Mouse (Mus musculus): ENCODE measurements around the gene Ttc16. TPM values are rescaled to one million over a fixed set of nuclear protein-coding genes. Genes with fewer than 3 reads are reported as not detected.
A peak's percentile ranks its signal among the peaks of the same experiment; 100 is the strongest.

The Ttc16 gene
- polyA plus RNA-seq, 1 experiment from 2014 or later, result 0.50 TPM

DNA sequence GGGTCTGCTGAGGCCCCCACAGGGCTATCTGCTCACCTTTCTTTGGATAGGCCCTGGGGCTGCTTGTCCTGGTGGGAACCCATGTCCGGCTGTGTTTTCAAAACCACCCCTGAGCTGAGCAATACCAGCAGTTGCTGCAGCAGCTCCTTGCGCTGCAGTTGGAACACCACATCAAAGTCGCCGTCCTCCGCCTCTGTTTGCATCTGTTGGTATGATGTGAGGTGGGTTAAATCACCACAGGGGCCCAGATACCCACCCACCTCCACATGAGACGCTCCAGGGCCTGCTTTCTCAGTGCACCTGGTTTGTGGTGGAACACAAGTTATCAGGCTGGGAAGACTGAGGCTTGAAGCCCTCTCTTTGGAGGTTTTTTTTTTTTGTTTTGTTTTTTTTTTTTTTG is 2.6 kb upstream of the Ttc16 start:
- no peak for ATAC-seq (ENCODE audit: low FRiP score)
- 0 out of 2 replicates have a peak, but pooled peaks cover 4% of the 10 kb centered on the region for H3K27me3 ChIP-seq (replicated peaks)
- no peak overlapping the region for H3K4me2 ChIP-seq
- H3K27ac ChIP-seq (replicated peaks), result no peak overlapping the region
- peaks cover 18% of the 10 kb centered on the region for H3K4me1 ChIP-seq
- no peak overlapping the region for H3K9ac ChIP-seq (replicated peaks)
- 91% methylated on average over 6 of the region's 6 CpGs for WGBS
- H3K9me3 ChIP-seq (replicated peaks), result no peaks in the 10 kb centered on the region
- no peaks in the 10 kb centered on the region for H3K36me3 ChIP-seq
- no peak overlapping the region for H3K4me3 ChIP-seq (replicated peaks)

DNA sequence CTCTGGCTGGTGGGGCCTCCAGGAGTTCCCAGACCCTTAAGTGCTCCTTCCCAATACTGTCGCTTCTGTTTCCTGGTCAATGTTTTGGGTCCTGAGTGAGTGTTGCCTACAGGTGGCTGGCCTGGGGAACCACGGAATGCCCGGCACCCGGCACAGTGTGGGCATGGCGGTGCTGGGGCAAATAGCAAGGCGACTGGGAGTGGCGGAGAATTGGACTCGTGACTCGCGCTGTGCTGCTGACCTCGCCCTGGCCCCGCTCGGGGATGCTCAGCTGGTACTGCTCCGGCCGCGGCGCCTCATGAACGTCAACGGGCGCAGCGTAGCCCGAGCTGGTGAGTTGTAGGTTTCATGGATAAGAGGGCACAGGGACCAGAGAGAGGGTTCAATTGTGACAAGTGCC is 759 bp upstream of the Ttc16 start:
- Histone ChIP-seq H3K4me3 (replicated peaks) (peak overlapping the region; percentile 71), H3K9ac (replicated peaks) (peak overlapping the region; percentile 52), H3K4me2 (peak overlapping the region; percentile 68), H3K27ac (replicated peaks) (no peak overlapping the region), H3K36me3 (no peaks in the 10 kb centered on the region), H3K9me3 (replicated peaks) (no peaks in the 10 kb centered on the region), H3K27me3 (replicated peaks) (0 out of 2 replicates have a peak, but pooled peaks cover 4% of the 10 kb centered on the region), H3K4me1 (peaks cover 18% of the 10 kb centered on the region)
- 20% methylated on average over 22 of the region's 22 CpGs for WGBS
- ATAC-seq (ENCODE audit: low FRiP score), result no peak

DNA sequence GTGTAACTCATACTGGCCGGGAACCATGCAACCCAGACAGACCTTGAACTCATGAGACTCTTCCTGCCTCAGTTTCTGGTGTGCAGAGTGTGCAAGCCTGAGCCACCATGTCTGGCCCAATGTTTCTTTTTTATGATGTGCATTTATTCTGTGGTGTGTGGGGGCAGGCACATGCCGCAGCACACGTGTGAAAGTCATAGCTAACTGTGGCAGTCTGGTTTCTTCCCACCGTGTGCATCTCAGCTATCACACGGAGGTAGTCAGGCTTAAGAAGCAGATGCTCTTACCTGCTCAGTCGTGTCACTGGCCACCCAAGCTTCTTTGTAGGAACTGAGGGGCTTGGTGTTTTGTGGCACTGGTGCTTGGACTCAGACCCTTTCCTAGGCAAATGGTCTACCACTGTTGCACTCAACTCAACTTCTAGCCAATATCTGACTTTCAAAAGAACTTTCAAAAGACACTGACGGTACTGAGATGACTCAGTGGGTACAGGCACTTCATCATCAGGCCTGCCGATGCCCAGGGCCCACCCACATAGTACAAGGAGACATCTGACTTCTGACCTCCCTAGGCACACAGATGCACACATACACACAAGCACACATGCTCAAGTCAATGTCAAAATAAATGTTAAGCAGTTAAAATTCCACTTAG is 2.7 kb downstream of the Ttc16 start:
- no peak overlapping the region for H3K4me2 ChIP-seq
- WGBS, result 88% methylated on average over 8 of the region's 8 CpGs
- no peak overlapping the region for H3K9ac ChIP-seq (replicated peaks)
- no peaks in the 10 kb centered on the region for H3K9me3 ChIP-seq (replicated peaks)
- H3K4me1 ChIP-seq, result peaks cover 20% of the 10 kb centered on the region
- H3K27me3 ChIP-seq (replicated peaks), result 0 out of 2 replicates have a peak, but pooled peaks cover 4% of the 10 kb centered on the region
- H3K27ac ChIP-seq (replicated peaks), result no peak overlapping the region
- H3K4me3 ChIP-seq (replicated peaks), result no peak overlapping the region
- ATAC-seq (ENCODE audit: low FRiP score), result no peak
- no peaks in the 10 kb centered on the region for H3K36me3 ChIP-seq

DNA sequence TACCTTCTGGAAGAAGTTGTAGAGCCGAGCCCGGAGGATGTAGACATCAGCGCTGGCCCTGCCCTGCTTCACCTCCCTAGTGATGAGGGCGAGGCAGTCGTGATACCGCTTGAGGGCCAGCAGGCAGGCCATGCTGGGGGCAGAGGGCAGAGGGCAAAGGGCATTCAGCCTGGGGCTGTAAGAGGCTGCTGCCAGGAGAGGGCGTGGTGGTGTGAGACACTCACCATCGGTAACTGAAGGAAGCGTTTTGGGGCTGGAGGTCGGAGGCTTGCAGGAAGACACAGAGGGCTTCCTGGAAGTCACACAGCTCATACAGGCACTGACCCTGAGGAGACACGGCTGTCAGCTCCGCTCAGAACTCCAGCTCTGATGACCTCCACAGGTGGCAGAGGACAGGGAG is 3.5 kb downstream of the Ttc16 start:
- no peak for ATAC-seq (ENCODE audit: low FRiP score)
- Histone ChIP-seq H3K4me2 (no peak overlapping the region), H3K27ac (replicated peaks) (no peak overlapping the region), H3K27me3 (replicated peaks) (0 out of 2 replicates have a peak, but pooled peaks cover 4% of the 10 kb centered on the region), H3K4me1 (peaks cover 20% of the 10 kb centered on the region), H3K4me3 (replicated peaks) (no peak overlapping the region), H3K9ac (replicated peaks) (no peak overlapping the region), H3K36me3 (no peaks in the 10 kb centered on the region), H3K9me3 (replicated peaks) (no peaks in the 10 kb centered on the region)
- 33% methylated on average over 12 of the region's 12 CpGs for WGBS

DNA sequence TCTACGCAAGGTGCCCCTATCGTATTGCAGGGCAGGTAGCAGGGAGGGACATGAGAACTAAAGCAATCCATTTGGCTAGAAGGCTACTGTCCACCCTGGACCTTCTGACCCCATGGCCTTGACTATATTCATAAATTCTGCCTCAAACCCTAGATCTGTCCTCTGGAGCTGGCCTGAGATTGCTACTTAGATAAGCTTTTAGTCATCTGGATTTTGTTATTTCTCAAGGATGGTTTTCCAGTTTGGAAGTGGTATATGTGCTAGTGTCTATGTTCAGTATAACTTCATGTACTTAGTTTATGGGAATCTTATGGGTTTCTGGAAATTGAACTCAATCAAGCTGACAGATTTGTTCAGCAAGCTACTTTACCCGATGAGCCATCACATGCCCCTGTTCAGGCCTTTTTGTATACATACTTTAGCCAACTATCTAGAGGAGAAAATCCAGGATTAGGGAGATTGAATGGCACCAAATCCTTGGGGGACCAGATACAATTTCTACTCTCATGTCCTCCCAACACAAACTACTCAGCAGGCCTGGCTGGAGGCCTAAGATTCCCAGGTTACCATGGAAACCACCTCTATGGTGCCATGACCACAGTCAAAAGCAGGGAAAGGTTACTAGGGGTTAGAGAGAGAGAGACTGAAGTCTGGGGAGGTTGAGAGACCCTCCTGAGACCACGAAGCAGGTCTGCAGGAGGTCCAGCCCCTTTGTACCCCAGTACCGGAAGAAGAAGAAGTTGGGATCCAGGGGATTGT is 5.9 kb downstream of the Ttc16 start:
- ATAC-seq (ENCODE audit: low FRiP score), result no peak
- H3K4me2 ChIP-seq, result no peak overlapping the region
- H3K4me1 ChIP-seq, result 0 out of 2 replicates have a peak, but pooled peaks cover 2% of the 10 kb centered on the region
- H3K36me3 ChIP-seq, result no peaks in the 10 kb centered on the region
- no peak overlapping the region for H3K27ac ChIP-seq (replicated peaks)
- H3K9me3 ChIP-seq (replicated peaks), result no peaks in the 10 kb centered on the region
- no peak overlapping the region for H3K9ac ChIP-seq (replicated peaks)
- WGBS, result 75% methylated on average over 5 of the region's 5 CpGs
- H3K27me3 ChIP-seq (replicated peaks), result no peaks in the 10 kb centered on the region
- H3K4me3 ChIP-seq (replicated peaks), result no peak overlapping the region

DNA sequence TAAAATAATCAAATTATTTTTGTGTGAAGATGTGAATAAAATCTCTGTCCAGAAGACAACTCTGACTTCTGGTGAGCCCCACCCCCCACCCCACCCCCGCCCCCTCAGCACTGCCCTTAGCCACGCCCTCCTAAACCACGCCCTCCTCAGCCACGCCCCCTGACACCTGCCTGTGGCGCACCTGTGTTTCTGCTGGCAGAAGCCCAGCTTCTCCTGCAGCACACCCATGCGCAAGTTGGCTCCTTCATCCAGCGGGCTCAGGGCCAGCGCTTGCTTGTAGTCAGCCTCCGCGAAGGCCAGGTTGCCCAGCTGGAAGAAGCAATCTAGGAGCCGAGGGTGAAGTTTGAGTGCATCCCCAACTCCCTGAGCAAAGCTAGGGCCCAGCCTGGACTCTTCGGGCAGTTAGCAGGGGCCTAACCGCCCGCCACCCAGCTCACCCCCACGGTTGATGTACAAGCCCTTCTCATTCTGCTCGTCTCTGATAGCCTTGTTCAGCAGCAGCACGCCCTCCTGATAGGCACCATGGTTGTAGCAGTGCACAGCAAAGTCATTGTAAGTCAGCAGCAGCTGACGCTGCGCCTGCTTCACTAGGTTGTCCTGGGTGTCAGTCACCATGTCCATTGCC is 6.7 kb downstream of the Ttc16 start:
- no peak for ATAC-seq (ENCODE audit: low FRiP score)
- WGBS, result 61% methylated on average over 19 of the region's 19 CpGs
- Histone ChIP-seq H3K4me1 (0 out of 2 replicates have a peak, but pooled peaks cover 2% of the 10 kb centered on the region), H3K9me3 (replicated peaks) (no peaks in the 10 kb centered on the region), H3K9ac (replicated peaks) (no peak overlapping the region), H3K27me3 (replicated peaks) (no peaks in the 10 kb centered on the region), H3K27ac (replicated peaks) (no peak overlapping the region), H3K4me3 (replicated peaks) (no peak overlapping the region), H3K4me2 (no peak overlapping the region), H3K36me3 (no peaks in the 10 kb centered on the region)

DNA sequence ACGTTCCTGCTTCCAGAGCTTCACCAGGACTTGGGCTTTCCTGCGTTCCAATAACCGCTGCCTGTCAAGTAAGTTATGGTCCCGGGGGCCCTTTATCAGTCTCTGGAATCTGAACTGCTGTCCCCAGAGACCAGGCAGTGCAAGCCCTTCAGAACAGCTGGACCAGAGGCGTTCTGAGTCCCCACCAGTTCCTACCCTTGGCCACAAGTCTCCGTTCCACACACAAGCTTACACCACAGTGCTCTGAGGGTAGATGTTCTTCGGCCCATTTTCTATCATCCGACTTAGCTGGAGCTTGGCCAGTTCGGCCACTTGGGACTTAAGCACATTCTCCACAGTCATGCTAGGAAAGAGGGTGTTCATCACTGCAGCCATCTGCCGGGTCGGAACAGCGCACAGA is 8.2 kb downstream of the Ttc16 start:
- H3K9me3 ChIP-seq (replicated peaks), result no peaks in the 10 kb centered on the region
- no peak overlapping the region for H3K27ac ChIP-seq (replicated peaks)
- ATAC-seq (ENCODE audit: low FRiP score), result no peak
- WGBS, result 73% methylated on average over 12 of the region's 12 CpGs
- H3K9ac ChIP-seq (replicated peaks), result no peak overlapping the region
- no peaks in the 10 kb centered on the region for H3K27me3 ChIP-seq (replicated peaks)
- H3K4me1 ChIP-seq, result 0 out of 2 replicates have a peak, but pooled peaks cover 2% of the 10 kb centered on the region
- H3K4me3 ChIP-seq (replicated peaks), result no peak overlapping the region
- H3K36me3 ChIP-seq, result peaks cover 13% of the 10 kb centered on the region
- H3K4me2 ChIP-seq, result no peak overlapping the region

DNA sequence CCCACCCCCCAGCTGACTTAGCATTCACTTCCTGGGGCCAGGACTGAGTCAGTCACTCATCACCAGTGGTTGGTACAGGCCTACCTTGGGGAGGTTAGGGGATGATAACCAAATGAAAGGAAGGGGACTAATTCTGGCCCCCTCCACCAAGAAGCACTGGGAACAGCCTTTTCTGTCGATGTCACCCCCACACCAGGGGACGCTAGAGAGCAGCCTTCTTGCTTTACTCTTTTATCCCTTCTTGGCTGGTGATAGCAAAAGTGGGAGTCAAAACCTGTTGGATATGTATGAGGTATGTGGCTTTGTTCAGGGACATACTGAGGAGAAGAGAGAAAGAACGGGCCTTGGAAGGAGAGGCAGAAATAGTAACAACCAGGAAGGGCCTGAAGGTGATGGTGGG is 12.1 kb downstream of the Ttc16 start:
- H3K9ac ChIP-seq (replicated peaks), result no peak overlapping the region

DNA sequence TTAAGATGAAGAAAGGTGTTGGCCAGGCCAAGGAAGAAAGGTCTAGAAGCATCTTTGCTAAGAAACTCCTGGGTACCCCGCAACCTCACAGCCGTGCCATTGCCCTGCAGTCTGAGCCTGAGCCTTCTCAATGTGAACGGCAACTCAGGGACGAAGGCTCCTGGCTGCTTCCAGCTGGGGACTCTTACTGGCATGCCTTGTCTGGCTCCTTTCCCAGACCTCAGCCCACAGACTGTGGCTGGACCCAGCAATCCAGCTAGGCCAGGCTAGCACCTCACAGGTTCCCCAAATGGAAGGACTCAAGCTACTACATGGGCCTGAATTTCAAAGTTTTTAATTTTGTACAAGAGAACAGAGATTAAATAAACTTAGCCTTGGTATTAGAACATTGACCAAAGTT is 13.6 kb downstream of the Ttc16 start:
- Histone ChIP-seq H3K36me3 (peaks cover 33% of the 10 kb centered on the region), H3K27ac (replicated peaks) (no peak overlapping the region), H3K9ac (replicated peaks) (no peak overlapping the region), H3K27me3 (replicated peaks) (no peaks in the 10 kb centered on the region), H3K9me3 (replicated peaks) (no peaks in the 10 kb centered on the region), H3K4me2 (no peak overlapping the region), H3K4me1 (peaks cover 15% of the 10 kb centered on the region), H3K4me3 (replicated peaks) (no peak overlapping the region)
- ATAC-seq (ENCODE audit: low FRiP score), result no peak
- 85% methylated on average over 4 of the region's 4 CpGs for WGBS

More for the DNA sequence above, 12.1 kb downstream of the Ttc16 start:
- WGBS, result 86% methylated on average over 3 of the region's 3 CpGs
- Histone ChIP-seq H3K9me3 (replicated peaks) (no peaks in the 10 kb centered on the region), H3K4me1 (peaks cover 8% of the 10 kb centered on the region), H3K27ac (replicated peaks) (no peak overlapping the region), H3K36me3 (peaks cover 33% of the 10 kb centered on the region), H3K4me3 (replicated peaks) (no peak overlapping the region), H3K4me2 (no peak overlapping the region), H3K27me3 (replicated peaks) (no peaks in the 10 kb centered on the region)
- ATAC-seq (ENCODE audit: low FRiP score), result no peak

DNA sequence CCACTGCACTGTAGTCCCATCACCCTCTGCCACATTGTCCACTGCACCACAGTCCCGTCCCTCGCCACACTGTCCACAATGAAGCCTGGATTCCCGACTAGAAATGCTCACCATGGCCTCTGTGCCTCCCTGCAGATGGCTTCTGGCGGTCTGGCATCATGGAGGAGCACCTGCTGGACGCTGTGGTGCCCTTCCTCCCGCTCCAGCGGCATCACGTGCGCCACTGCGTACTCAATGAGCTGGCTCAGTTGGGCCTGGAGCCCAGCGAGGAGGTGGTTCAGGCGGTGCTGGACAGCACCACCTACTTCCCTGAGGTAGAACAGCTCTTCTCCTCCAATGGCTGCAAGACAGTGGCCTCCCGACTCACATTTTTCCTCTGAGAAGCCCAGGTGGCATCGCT is 14.1 kb downstream of the Ttc16 start:
- peaks cover 33% of the 10 kb centered on the region for H3K36me3 ChIP-seq
- H3K9ac ChIP-seq (replicated peaks), result no peak overlapping the region
- H3K4me1 ChIP-seq, result peaks cover 19% of the 10 kb centered on the region
- H3K9me3 ChIP-seq (replicated peaks), result no peaks in the 10 kb centered on the region
- no peak overlapping the region for H3K4me2 ChIP-seq
- H3K4me3 ChIP-seq (replicated peaks), result no peak overlapping the region
- no peak for ATAC-seq (ENCODE audit: low FRiP score)
- no peaks in the 10 kb centered on the region for H3K27me3 ChIP-seq (replicated peaks)
- WGBS, result 91% methylated on average over 14 of the region's 14 CpGs
- H3K27ac ChIP-seq (replicated peaks), result no peak overlapping the region

DNA sequence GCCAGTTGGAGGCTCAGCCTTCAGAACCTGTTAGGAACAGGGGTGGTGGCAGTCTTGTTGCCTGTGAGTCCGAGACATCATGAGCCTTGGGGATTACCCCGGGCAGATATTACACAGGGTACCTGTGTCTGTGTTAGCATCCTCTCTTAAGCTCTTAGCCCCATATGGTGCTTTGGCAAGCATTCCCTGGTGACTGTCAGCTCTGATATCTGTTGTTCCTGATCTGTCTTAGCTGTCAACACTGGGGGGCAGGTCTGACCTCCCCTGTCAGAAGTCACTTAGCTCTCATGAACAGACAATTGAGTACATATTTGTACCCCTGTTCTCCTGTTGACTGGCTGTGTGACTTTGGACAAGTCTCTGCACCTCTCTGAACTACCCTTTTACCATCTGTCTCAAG is 16.4 kb downstream of the Ttc16 start:
- 92% methylated on average over 2 of the region's 2 CpGs for WGBS

More for the DNA sequence above, 16.4 kb downstream of the Ttc16 start:
- Histone ChIP-seq H3K9me3 (replicated peaks) (no peaks in the 10 kb centered on the region), H3K4me1 (peaks cover 19% of the 10 kb centered on the region), H3K27ac (replicated peaks) (no peak overlapping the region), H3K36me3 (peaks cover 43% of the 10 kb centered on the region), H3K27me3 (replicated peaks) (no peaks in the 10 kb centered on the region), H3K4me2 (no peak overlapping the region), H3K4me3 (replicated peaks) (no peak overlapping the region), H3K9ac (replicated peaks) (no peak overlapping the region)
- ATAC-seq (ENCODE audit: low FRiP score), result no peak

Data from neural tube, embryonic 15.5 days (tissue).